In genomic region chr14:37313906-37314305, GRCm38 (mm10) we compare ENCODE assay signal across 24 mouse cellular contexts.
"Had no signal": no experiment of that assay in that cellular context is flagged by ENCODE, and none has a peak within 500 bp of the region (broad histone marks: within the 10 kb centered on the region; RNA-seq: fewer than 3 reads in every experiment).

No protein-coding gene starts in this region.

- H3K9me3 ChIP-seq: limb, embryonic 10.5 days; limb, embryonic 13.5 days; liver, embryonic 12.5 days; liver, embryonic 15.5 days; lung, embryonic 15.5 days; midbrain, embryonic 10.5 days; midbrain, embryonic 13.5 days; neural tube, embryonic 13.5 days had no signal

- H3K27me3 ChIP-seq: limb, embryonic 13.5 days; liver, embryonic 12.5 days; liver, embryonic 15.5 days; lung, embryonic 15.5 days; megakaryocyte, embryonic 14.5 days; midbrain, embryonic 13.5 days; neural tube, embryonic 13.5 days had no signal

- DNase-seq: kidney, adult 18-20 months; kidney, adult 9 months; kidney, postnatal 25 days; layer of hippocampus, adult 9-11 months; liver; lung, adult 18-20 months; lung, postnatal 10 days; lung, postnatal 36 days; retina, postnatal 1 day; thymus, adult 2 months; thymus, postnatal 14 days; thymus, postnatal 4 days had no signal

- H3K4me1 ChIP-seq: limb, embryonic 10.5 days; limb, embryonic 13.5 days; liver, embryonic 12.5 days; liver, embryonic 15.5 days; lung, embryonic 15.5 days; megakaryocyte, embryonic 14.5 days; midbrain, embryonic 10.5 days; midbrain, embryonic 13.5 days had no signal

- H3K27ac ChIP-seq: kidney, postnatal 0 days; limb, embryonic 10.5 days; limb, embryonic 13.5 days; liver, embryonic 12.5 days; liver, embryonic 15.5 days; lung, embryonic 15.5 days; midbrain, embryonic 10.5 days; midbrain, embryonic 13.5 days; neural tube, embryonic 13.5 days had no signal

- H3K36me3 ChIP-seq: limb, embryonic 10.5 days; limb, embryonic 13.5 days; liver, embryonic 12.5 days; liver, embryonic 15.5 days; lung, embryonic 15.5 days; midbrain, embryonic 10.5 days; midbrain, embryonic 13.5 days; neural tube, embryonic 13.5 days had no signal

- H3K4me3 ChIP-seq: layer of hippocampus, adult 2 months; limb, embryonic 10.5 days; limb, embryonic 13.5 days; liver, embryonic 12.5 days; liver, embryonic 15.5 days; lung, embryonic 15.5 days; megakaryocyte, embryonic 14.5 days; midbrain, embryonic 10.5 days; midbrain, embryonic 13.5 days; myocyte; neural tube, embryonic 13.5 days had no signal
